ENCODE assay signal across 8 mouse cellular contexts in the genomic region with DNA sequence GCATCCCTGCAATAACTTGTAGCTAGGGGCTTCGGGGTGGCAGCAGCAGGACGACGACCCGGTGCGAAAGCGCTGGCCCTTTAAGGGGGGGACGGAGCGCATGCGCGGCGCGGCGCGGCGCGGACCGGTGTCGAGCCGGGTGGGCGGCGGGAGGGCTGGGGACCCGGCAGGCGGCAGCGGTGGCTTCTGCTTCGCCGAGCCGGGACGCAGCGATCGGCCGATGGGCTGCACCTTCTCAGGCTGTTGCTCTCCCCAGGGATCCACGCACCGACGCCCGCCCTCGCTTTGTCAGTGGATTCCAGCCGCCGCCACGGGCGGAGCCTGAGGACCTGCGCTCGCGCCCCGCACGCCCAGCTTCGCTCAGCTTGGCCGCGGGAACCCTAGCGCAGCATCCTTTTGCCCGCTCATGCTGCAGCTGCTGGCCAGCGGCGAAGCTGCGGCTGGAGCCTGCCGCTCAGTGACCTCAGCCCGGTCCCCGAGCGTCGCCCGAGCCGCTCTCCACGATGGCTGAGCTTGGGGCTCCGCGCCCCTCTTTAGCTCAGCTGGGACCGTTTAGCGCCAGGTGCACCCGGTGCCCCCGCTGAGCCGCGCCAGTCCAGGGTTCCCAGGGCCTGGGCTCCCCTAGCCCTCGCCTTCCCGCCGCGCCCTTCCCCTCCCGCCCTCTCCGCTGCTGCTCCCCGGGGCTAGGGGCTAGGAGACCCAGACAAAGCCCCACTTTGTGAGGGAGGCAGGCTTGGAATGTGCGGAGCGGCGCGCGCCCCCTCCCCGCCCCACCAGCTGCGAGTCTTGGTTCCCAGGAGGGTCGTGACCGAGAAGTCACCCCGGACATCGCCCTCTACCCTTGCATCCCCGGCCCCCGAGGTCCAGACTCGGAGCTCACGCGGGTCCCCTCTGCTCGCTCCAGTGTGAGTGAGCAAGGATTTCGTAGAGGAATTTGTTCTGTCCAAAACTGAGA. TPM values are rescaled to one million over a fixed set of nuclear protein-coding genes. Genes with fewer than 3 reads are reported as not detected.
DNase-seq lines count a peak whose midpoint lies in the region; ATAC-seq and TF ChIP-seq lines count a peak whose summit lies in the region.

A gene (plus strand): TSS at position 110 of the 955 bp plus-strand sequence.

- TF ChIP-seq EP300 in heart, adult 2 months (IDR thresholded peaks at IDR 0.05; ENCODE audit: insufficient read depth, low read depth, low read length): no peak

- DNase-seq in ovary, postnatal 36 days (ENCODE audit: low spot score): peak; percentile 65
- DNase-seq in ovary, postnatal 10 days (ENCODE audit: low spot score): no peak
- DNase-seq in embryonic facial prominence, embryonic 10.5 days (ENCODE audit: low spot score): peak; percentile 90
- peak; percentile 81 to 86 for DNase-seq in heart, adult 2 months
- peak; percentile 65 for DNase-seq in kidney, adult 18-20 months

- peak within 1 kb of the TSS; percentile 92 for H3K9ac ChIP-seq in heart, adult 2 months (ENCODE audit: low read depth, low read length)
- H3K9ac ChIP-seq in limb, embryonic 13.5 days: peak within 1 kb of the TSS; percentile 86
- peak within 1 kb of the TSS; percentile 97 for H3K9ac ChIP-seq in midbrain, embryonic 12.5 days (replicated peaks)
- peak within 1 kb of the TSS; percentile 77 for H3K9ac ChIP-seq in stomach, embryonic 16.5 days (ENCODE audit: low read length)

- H3K36me3 ChIP-seq in embryonic facial prominence, embryonic 10.5 days (replicated peaks): peaks cover 14% of the 10 kb centered on the region
- no peaks in the 10 kb centered on the region for H3K36me3 ChIP-seq in heart, adult 2 months (ENCODE audit: control insufficient read depth, insufficient read depth, low read length)
- H3K36me3 ChIP-seq in limb, embryonic 13.5 days: peaks cover 6% of the 10 kb centered on the region; the same call in 1 of the 2 replicates
- peaks cover 11% of the 10 kb centered on the region; the same call in 1 of the 2 replicates for H3K36me3 ChIP-seq in midbrain, embryonic 12.5 days
- H3K36me3 ChIP-seq in stomach, embryonic 16.5 days (ENCODE audit: control insufficient read depth, insufficient read depth, low read length): no peaks in the 10 kb centered on the region

- peaks cover 43% of the 10 kb centered on the region for H3K4me1 ChIP-seq in embryonic facial prominence, embryonic 10.5 days
- H3K4me1 ChIP-seq in heart, adult 2 months (ENCODE audit: control insufficient read depth, insufficient read depth, low read length): peaks cover 12% of the 10 kb centered on the region
- H3K4me1 ChIP-seq in limb, embryonic 13.5 days: peaks cover 33% of the 10 kb centered on the region
- H3K4me1 ChIP-seq in midbrain, embryonic 12.5 days: peaks cover 38% of the 10 kb centered on the region
- peaks cover 4% of the 10 kb centered on the region; the same call in 1 of the 2 replicates for H3K4me1 ChIP-seq in stomach, embryonic 16.5 days (ENCODE audit: control insufficient read depth, insufficient read depth, low read length)

- TF ChIP-seq CTCF in heart, adult 2 months (IDR thresholded peaks at IDR 0.05): no peak

- WGBS in embryonic facial prominence, embryonic 10.5 days: under 1% methylated on average over 94 of the region's 94 CpGs
- WGBS in heart, adult 2 months: under 1% methylated on average over 86 of the region's 94 CpGs
- WGBS in limb, embryonic 13.5 days: under 1% methylated on average over 88 of the region's 94 CpGs
- WGBS in midbrain, embryonic 12.5 days: under 1% methylated on average over 93 of the region's 94 CpGs
- under 1% methylated on average over 90 of the region's 94 CpGs for WGBS in stomach, embryonic 16.5 days

- peak within 1 kb of the TSS; percentile 89 for H3K4me3 ChIP-seq in embryonic facial prominence, embryonic 10.5 days
- peak within 1 kb of the TSS; percentile 96 for H3K4me3 ChIP-seq in heart, adult 2 months
- H3K4me3 ChIP-seq in limb, embryonic 13.5 days: peak within 1 kb of the TSS; percentile 85
- peak within 1 kb of the TSS; percentile 94 for H3K4me3 ChIP-seq in midbrain, embryonic 12.5 days
- peak within 1 kb of the TSS; percentile 74 for H3K4me3 ChIP-seq in stomach, embryonic 16.5 days (replicated peaks; ENCODE audit: low read length)

- H3K27ac ChIP-seq in embryonic facial prominence, embryonic 10.5 days (replicated peaks): peak within 1 kb of the TSS; percentile 96
- peak within 1 kb of the TSS; percentile 91 for H3K27ac ChIP-seq in heart, adult 2 months
- H3K27ac ChIP-seq in limb, embryonic 13.5 days: peak within 1 kb of the TSS; percentile 89
- H3K27ac ChIP-seq in midbrain, embryonic 12.5 days (replicated peaks): peak within 1 kb of the TSS; percentile 97
- peak within 1 kb of the TSS; percentile 72 for H3K27ac ChIP-seq in stomach, embryonic 16.5 days (ENCODE audit: low read length)

- intact Hi-C loops in heart, adult 2 months (cut with DNase I): no loop called here

- no peaks in the 10 kb centered on the region for H3K9me3 ChIP-seq in embryonic facial prominence, embryonic 10.5 days
- H3K9me3 ChIP-seq in limb, embryonic 13.5 days: no peaks in the 10 kb centered on the region
- H3K9me3 ChIP-seq in midbrain, embryonic 12.5 days: no peaks in the 10 kb centered on the region
- no peaks in the 10 kb centered on the region for H3K9me3 ChIP-seq in stomach, embryonic 16.5 days (replicated peaks; ENCODE audit: control insufficient read depth, low read length)

- H3K79me2 ChIP-seq in heart, adult 2 months (replicated peaks; ENCODE audit: control insufficient read depth, insufficient read depth, low read length): no peaks in the 10 kb centered on the region

- TF ChIP-seq POLR2A in heart, adult 2 months (IDR thresholded peaks at IDR 0.05; ENCODE audit: insufficient read depth, low read depth, low read length): 0 out of 2 replicates have a peak, but pooled peaks have one; percentile 29

- peak within 1 kb of the TSS; percentile 96 for H3K4me2 ChIP-seq in limb, embryonic 13.5 days (replicated peaks)
- peak within 1 kb of the TSS; percentile 86 for H3K4me2 ChIP-seq in midbrain, embryonic 12.5 days (replicated peaks)
- peak within 1 kb of the TSS; percentile 100 for H3K4me2 ChIP-seq in stomach, embryonic 16.5 days (ENCODE audit: low read depth, low read length)

- ATAC-seq in limb, embryonic 13.5 days (ENCODE audit: low FRiP score, low read depth): peak; percentile 71
- ATAC-seq in midbrain, embryonic 12.5 days (ENCODE audit: low FRiP score, low read depth): peak; percentile 79
- peak; percentile 72; the same call in 1 of the 2 replicates for ATAC-seq in stomach, embryonic 16.5 days (ENCODE audit: insufficient read depth, low FRiP score)

- peaks cover 13% of the 10 kb centered on the region for H3K27me3 ChIP-seq in embryonic facial prominence, embryonic 10.5 days (replicated peaks; ENCODE audit: low read depth, poor library complexity, severe bottlenecking)
- H3K27me3 ChIP-seq in heart, adult 2 months (ENCODE audit: control insufficient read depth, insufficient read depth, low read length): no peaks in the 10 kb centered on the region
- peaks cover 3% of the 10 kb centered on the region; the same call in 1 of the 2 replicates for H3K27me3 ChIP-seq in limb, embryonic 13.5 days
- peaks cover 13% of the 10 kb centered on the region for H3K27me3 ChIP-seq in midbrain, embryonic 12.5 days
- H3K27me3 ChIP-seq in stomach, embryonic 16.5 days (ENCODE audit: control insufficient read depth, insufficient read depth, low read length): no peaks in the 10 kb centered on the region; the same call in 1 of the 2 replicates

RNA-seq across cellular contexts. Expression of the gene that starts here (rescaled TPM):
- 13.5 and 14.7 TPM in 2 replicates for polyA plus RNA-seq in embryonic facial prominence, embryonic 10.5 days (2016; fragmentation: Nextera tagmentation; extraction: Ambion mirVana)
- total RNA-seq in heart, adult 2 months (2021): 10 to 100 TPM; 10.0 to 14.8 TPM
- polyA plus RNA-seq in heart, adult 2 months (2012; rRNA removed): 6.4 and 9.3 TPM in 2 replicates
- polyA plus RNA-seq in limb, embryonic 13.5 days (2015; fragmentation: Nextera tagmentation; extraction: Ambion mirVana): 13.2 and 13.9 TPM in 2 replicates
- 33.2 and 36.3 TPM in 2 replicates for polyA plus RNA-seq in midbrain, embryonic 12.5 days (2016; fragmentation: Nextera tagmentation; extraction: Ambion mirVana)
- 5.2 and 6.8 TPM in 2 replicates for polyA plus RNA-seq in stomach, embryonic 16.5 days (2015; fragmentation: Nextera tagmentation; extraction: Ambion mirVana)
